Mouse (Mus musculus) kidney, adult 2 months (tissue): ENCODE results near the gene Arpc1a.

Experiments
- CTCF ChIP-seq: fragments of 200-500 bp; conservative IDR thresholded peaks from 2 replicates; pipeline ENCODE4 v1.5.1; 2011; ENCODE audit warnings: low read depth, mild to moderate bottlenecking, control low read depth, low read length, moderate library complexity, mixed read lengths; ENCODE audit not compliant: insufficient read depth, insufficient read length
- POLR2A ChIP-seq: fragments of 200-500 bp; IDR thresholded peaks from one replicate; pipeline ENCODE4 v1.6.1; 2011; ENCODE audit warnings: low read depth, low read length, control low read depth

DNA sequence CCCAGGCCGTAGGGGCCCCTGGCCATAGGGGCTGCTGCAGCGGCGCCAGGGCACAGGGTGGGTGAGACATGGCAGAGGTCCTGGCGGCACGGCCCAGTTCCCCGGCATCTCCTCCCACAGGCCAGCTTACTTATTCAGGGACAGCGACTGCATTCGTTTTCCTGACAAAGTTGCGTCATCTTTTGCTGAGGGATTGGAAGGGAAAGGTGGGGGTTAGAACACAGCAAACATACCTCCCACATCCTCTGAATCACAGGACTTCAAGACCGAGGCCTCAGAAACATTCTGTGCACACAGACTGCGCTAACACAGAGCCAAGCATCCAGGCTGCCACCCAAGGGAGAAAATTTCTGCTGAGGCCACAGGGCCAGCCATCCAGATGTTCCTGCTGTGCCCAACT lies 46.6 kb downstream of the Arpc1a start:
- no peak for TF ChIP-seq CTCF
- TF ChIP-seq POLR2A = no peak
